Mouse (Mus musculus) forebrain, embryonic 16.5 days (tissue): ENCODE measurements around the gene Scimp. TPM values are rescaled to one million over a fixed set of nuclear protein-coding genes. Genes with fewer than 3 reads are reported as not detected.
"Not testable (repeated sequence)": the region's sequence is repeated elsewhere in the genome, so short reads cannot be mapped to it uniquely, and the experiment has no call there.

Experiments
- ATAC-seq: fragments of 200-750 bp; cut with Nextera tagmentation; 2 replicates; pipeline ENCODE4 v1.8.0; 2017; ENCODE audit warnings: mild to moderate bottlenecking, moderate library complexity
- H3K27ac ChIP-seq: fragments of 300-500 bp; sonication (generic); 2 replicates; pipeline ENCODE4 v1.5.1; 2014; ENCODE audit warnings: low read length, control low read depth
- H3K27me3 ChIP-seq: fragments of 300-500 bp; sonication (generic); replicated peaks from 2 replicates; pipeline ENCODE4 v1.6.1; 2014; ENCODE audit warnings: low read length; ENCODE audit not compliant: control insufficient read depth, insufficient read depth
- H3K36me3 ChIP-seq: fragments of 300-500 bp; sonication (generic); 2 replicates; pipeline ENCODE4 v1.6.1; 2014; ENCODE audit not compliant: control insufficient read depth, insufficient read depth
- H3K4me1 ChIP-seq: fragments of 300-500 bp; sonication (generic); replicated peaks from 2 replicates; pipeline ENCODE4 v1.6.1; 2014; ENCODE audit warnings: low read length; ENCODE audit not compliant: control insufficient read depth, insufficient read depth
- H3K4me2 ChIP-seq: fragments of 300-500 bp; sonication (generic); 2 replicates; pipeline ENCODE4 v1.6.1; 2014; ENCODE audit warnings: mild to moderate bottlenecking, low read length, control low read depth
- H3K4me3 ChIP-seq: fragments of 300-500 bp; sonication (generic); replicated peaks from 2 replicates; pipeline ENCODE4 v1.5.1; 2014; ENCODE audit warnings: mild to moderate bottlenecking, low read length, control low read depth
- H3K9ac ChIP-seq: fragments of 300-500 bp; sonication (generic); replicated peaks from 2 replicates; pipeline ENCODE4 v1.6.1; 2014; ENCODE audit warnings: low read depth, low read length, control low read depth
- H3K9me3 ChIP-seq: fragments of 300-500 bp; sonication (generic); 2 replicates; pipeline ENCODE4 v1.6.1; 2016; ENCODE audit warnings: low read length; ENCODE audit not compliant: control insufficient read depth
- whole genome bisulfite sequencing: fragments of 180-500 bp; shearing (Covaris S2); extraction: QIAGEN DNeasy Blood & Tissue Kit; methylation state at CpG from one replicate; pipeline ENCODE4 v1.1.7; 2014; 5-methylcytosine and 5-hydroxymethylcytosine counted together
- polyA plus RNA-seq: library from polyadenylated mRNA; unstranded; fragments of >200 nt; fragmentation: Nextera tagmentation; extraction: Ambion mirVana; gene quantifications from 2 replicates; pipeline ENCODE4 v1.2.1, GENCODE M21; 2015

The Scimp gene
- polyA plus RNA-seq, 1 experiment from 2014 or later: not detected

- 77% methylated on average over 11 of the region's 11 CpGs for WGBS
- ATAC-seq: no peak
Observed at GRCm38 (mm10) chr11:70787052-70787451, 25.3 kb downstream of the Scimp start.

GRCm38 (mm10) chr11:70785908-70786307 lies 26.5 kb downstream of the Scimp start:
- no peaks in the 10 kb centered on the region for H3K9me3 ChIP-seq
- H3K27ac ChIP-seq: no peak overlapping the region
- H3K4me3 ChIP-seq: no peak overlapping the region
- no peaks in the 10 kb centered on the region for H3K27me3 ChIP-seq
- 68% methylated on average over 2 of the region's 2 CpGs for WGBS
- H3K36me3 ChIP-seq: no peaks in the 10 kb centered on the region
- H3K4me2 ChIP-seq: no peak overlapping the region
- H3K9ac ChIP-seq: no peak overlapping the region
- ATAC-seq: no peak
- no peaks in the 10 kb centered on the region for H3K4me1 ChIP-seq

More at GRCm38 (mm10) chr11:70787052-70787451, 25.3 kb downstream of the Scimp start:
- Histone ChIP-seq H3K9ac (no peak overlapping the region), H3K4me3 (no peak overlapping the region), H3K27me3 (no peaks in the 10 kb centered on the region), H3K27ac (no peak overlapping the region), H3K4me1 (no peaks in the 10 kb centered on the region), H3K4me2 (no peak overlapping the region), H3K36me3 (no peaks in the 10 kb centered on the region), H3K9me3 (no peaks in the 10 kb centered on the region)

- not testable (repeated sequence) for H3K27me3 ChIP-seq, H3K9me3 ChIP-seq, H3K36me3 ChIP-seq, H3K4me3 ChIP-seq, H3K27ac ChIP-seq, H3K4me2 ChIP-seq, H3K4me1 ChIP-seq, ATAC-seq, H3K9ac ChIP-seq
- 28% methylated on average over 6 of the region's 6 CpGs for WGBS
Observed at GRCm38 (mm10) chr11:70778058-70778457, 34.3 kb downstream of the Scimp start.

GRCm38 (mm10) chr11:70777634-70778033 lies 34.8 kb downstream of the Scimp start:
- H3K9ac ChIP-seq: no peak overlapping the region
- H3K27me3 ChIP-seq: no peaks in the 10 kb centered on the region
- no peak overlapping the region for H3K27ac ChIP-seq
- no peak overlapping the region for H3K4me3 ChIP-seq
- peaks cover 3% of the 10 kb centered on the region for H3K4me1 ChIP-seq
- 74% methylated on average over 6 of the region's 6 CpGs for WGBS
- no peaks in the 10 kb centered on the region for H3K9me3 ChIP-seq
- H3K4me2 ChIP-seq: no peak overlapping the region
- H3K36me3 ChIP-seq: peaks cover 3% of the 10 kb centered on the region; the same call in 1 of the 2 replicates
- no peak for ATAC-seq

- Histone ChIP-seq H3K9ac (no peak overlapping the region), H3K4me3 (no peak overlapping the region), H3K4me1 (peaks cover 3% of the 10 kb centered on the region), H3K36me3 (peaks cover 9% of the 10 kb centered on the region; the same call in 1 of the 2 replicates), H3K4me2 (no peak overlapping the region), H3K9me3 (no peaks in the 10 kb centered on the region), H3K27me3 (no peaks in the 10 kb centered on the region), H3K27ac (no peak overlapping the region)
- 32% methylated on average over 17 of the region's 17 CpGs for WGBS
- peak; percentile 80 for ATAC-seq
Observed at GRCm38 (mm10) chr11:70776830-70777571, 35.4 kb downstream of the Scimp start.

- ATAC-seq: no peak
- no peak overlapping the region for H3K4me2 ChIP-seq
- H3K36me3 ChIP-seq: peaks cover 13% of the 10 kb centered on the region
- no peak overlapping the region for H3K27ac ChIP-seq
- 97% methylated on average over 3 of the region's 3 CpGs for WGBS
- no peaks in the 10 kb centered on the region for H3K9me3 ChIP-seq
- H3K4me3 ChIP-seq: no peak overlapping the region
- H3K27me3 ChIP-seq: no peaks in the 10 kb centered on the region
- peaks cover 3% of the 10 kb centered on the region for H3K4me1 ChIP-seq
- H3K9ac ChIP-seq: no peak overlapping the region
Observed at GRCm38 (mm10) chr11:70770804-70771203, 41.6 kb downstream of the Scimp start.

- Histone ChIP-seq H3K9ac (no peak overlapping the region), H3K9me3 (no peaks in the 10 kb centered on the region), H3K27me3 (no peaks in the 10 kb centered on the region), H3K27ac (no peak overlapping the region), H3K36me3 (no peaks in the 10 kb centered on the region; the same call in 1 of the 2 replicates), H3K4me1 (peaks cover 15% of the 10 kb centered on the region), H3K4me3 (no peak overlapping the region), H3K4me2 (no peak overlapping the region)
- ATAC-seq: no peak
- WGBS: 73% methylated on average over 16 of the region's 16 CpGs
Observed at GRCm38 (mm10) chr11:70765776-70766445, 46.5 kb downstream of the Scimp start.

- Histone ChIP-seq H3K9ac (peak within 1 kb of the TSS; percentile 89), H3K4me3 (peak within 1 kb of the TSS; percentile 88), H3K36me3 (no peaks in the 10 kb centered on the region; the same call in 1 of the 2 replicates), H3K27ac (peak within 1 kb of the TSS; percentile 69), H3K4me2 (peak within 1 kb of the TSS; percentile 63), H3K27me3 (no peaks in the 10 kb centered on the region), H3K4me1 (peaks cover 15% of the 10 kb centered on the region), H3K9me3 (no peaks in the 10 kb centered on the region)
- under 1% methylated on average over 74 of the region's 78 CpGs for WGBS
- peak; percentile 88 for ATAC-seq
Observed at GRCm38 (mm10) chr11:70763936-70764808, 48.2 kb downstream of the Scimp start, which contains the start of gene Zfp3. Gene Zfp3, plus strand, starts transcription at chr11:70764209.

GRCm38 (mm10) chr11:70763582-70763935 lies 48.8 kb downstream of the Scimp start:
- Histone ChIP-seq H3K27ac (no peak overlapping the region; the same call in 1 of the 2 replicates), H3K9ac (peak overlapping the region; percentile 89), H3K4me3 (peak overlapping the region; percentile 88), H3K9me3 (no peaks in the 10 kb centered on the region), H3K4me1 (peaks cover 15% of the 10 kb centered on the region), H3K36me3 (no peaks in the 10 kb centered on the region; the same call in 1 of the 2 replicates), H3K4me2 (peak overlapping the region; percentile 63), H3K27me3 (no peaks in the 10 kb centered on the region)
- ATAC-seq: peak; percentile 51; the same call in 1 of the 2 replicates
- WGBS: 24% methylated on average over 3 of the region's 3 CpGs
